Mouse (Mus musculus) CH12.LX (cell line): ENCODE data around the gene Eya2. TPM values are rescaled to one million over a fixed set of nuclear protein-coding genes. Genes with fewer than 3 reads are reported as not detected.
A peak's percentile ranks its signal among the peaks of the same experiment; 100 is the strongest.
"Not testable (repeated sequence)": the region's sequence is repeated elsewhere in the genome, so short reads cannot be mapped to it uniquely, and the experiment has no call there.

ENCODE experiments used
- DNase-seq: peaks from one replicate; pipeline ENCODE4 v3.0.0-alpha.2; 2013; ENCODE audit errors: extremely low read depth
- H3K27ac ChIP-seq: 2 replicates; pipeline ENCODE4 v1.5.1; 2012; ENCODE audit warnings: low read depth, mild to moderate bottlenecking, control low read depth, moderate library complexity; ENCODE audit not compliant: insufficient read depth
- H3K27me3 ChIP-seq: replicated peaks from 2 replicates; pipeline ENCODE3; 2012; ENCODE audit warnings: inconsistent platforms
- H3K36me3 ChIP-seq, 2 experiments: replicated peaks in 1 of 2; 2 replicates each; pipeline versions ENCODE3 to v1.6.1; 2012; ENCODE audit warnings: inconsistent platforms in 1 of 2, low read length in 1 of 2, mild to moderate bottlenecking in 1 of 2, mixed read lengths in 1 of 2, moderate library complexity in 1 of 2; ENCODE audit not compliant: control insufficient read depth in 1 of 2, insufficient read depth in 1 of 2
- H3K4me1 ChIP-seq, 2 experiments: 2 replicates each; pipeline ENCODE4 v1.6.1; 2012; ENCODE audit warnings: inconsistent platforms in 1 of 2, moderate library complexity in 1 of 2; ENCODE audit not compliant: insufficient read depth in 2 of 2, control insufficient read depth in 1 of 2
- H3K4me2 ChIP-seq: 2 replicates; pipeline ENCODE4 v1.6.1; 2012; ENCODE audit warnings: low read depth, mild to moderate bottlenecking, control low read depth; ENCODE audit not compliant: poor library complexity, insufficient read depth, severe bottlenecking
- H3K4me3 ChIP-seq, 3 experiments: fragments of 150-350 bp in 1 of 3; sonication (generic) in 1 of 3; replicated peaks in 1 of 3; 2 replicates each; pipeline versions ENCODE3 to v1.5.1; 2011 to 2012; ENCODE audit warnings: low read depth in 2 of 3, low read length in 2 of 3, mild to moderate bottlenecking in 2 of 3, moderate library complexity in 2 of 3, control low read depth in 1 of 3, improper control_type of control experiment in 1 of 3, inconsistent platforms in 1 of 3, mixed read lengths in 1 of 3; ENCODE audit not compliant: poor library complexity in 1 of 3
- H3K79me2 ChIP-seq: replicated peaks from 2 replicates; pipeline ENCODE4 v1.6.1; 2012; ENCODE audit warnings: mild to moderate bottlenecking, moderate library complexity; ENCODE audit not compliant: control insufficient read depth, poor library complexity, insufficient read depth, severe bottlenecking; ENCODE audit errors: extremely low read depth
- H3K9ac ChIP-seq: 2 replicates; pipeline ENCODE4 v1.6.1; 2012; ENCODE audit warnings: low read depth, mild to moderate bottlenecking, control low read depth, moderate library complexity; ENCODE audit not compliant: insufficient read depth
- H3K9me3 ChIP-seq: replicated peaks from 2 replicates; pipeline ENCODE3; 2012; ENCODE audit warnings: low read length, inconsistent platforms, mixed read lengths
- CHD1 ChIP-seq: IDR thresholded peaks from 2 replicates; pipeline ENCODE4 v1.6.1; 2012; ENCODE audit warnings: low read depth, low read length, improper control_type of control experiment, inconsistent platforms
- CHD2 ChIP-seq: IDR thresholded peaks from 2 replicates; pipeline ENCODE4 v1.6.1; 2011; ENCODE audit warnings: low read length, improper control_type of control experiment
- CTCF ChIP-seq, 2 experiments: IDR thresholded peaks in 1 of 2; conservative IDR thresholded peaks in 1 of 2; 2 replicates each; pipeline ENCODE4 v1.5.1; 2011 to 2012; ENCODE audit warnings: low read depth in 2 of 2, low read length in 2 of 2, improper control_type of control experiment in 1 of 2, inconsistent platforms in 1 of 2, mild to moderate bottlenecking in 1 of 2, moderate library complexity in 1 of 2
- ETS1 ChIP-seq: conservative IDR thresholded peaks from 2 replicates; pipeline ENCODE4 v1.6.1; 2012; ENCODE audit warnings: low read depth, mild to moderate bottlenecking, inconsistent platforms, low read length, improper control_type of control experiment, moderate library complexity
- IRF4 ChIP-seq: IDR thresholded peaks from 2 replicates; pipeline ENCODE4 v1.6.1; 2014; ENCODE audit warnings: low read depth, mild to moderate bottlenecking, inconsistent platforms, low read length, improper control_type of control experiment
- JUND ChIP-seq: conservative IDR thresholded peaks from 2 replicates; pipeline ENCODE4 v1.6.1; 2011; ENCODE audit warnings: low read depth, low read length, improper control_type of control experiment
- MAFK ChIP-seq: IDR thresholded peaks from 2 replicates; pipeline ENCODE4 v1.6.1; 2011; ENCODE audit warnings: low read length, improper control_type of control experiment; ENCODE audit not compliant: insufficient replicate concordance
- MAZ ChIP-seq: IDR thresholded peaks from 2 replicates; pipeline ENCODE4 v1.6.1; 2012; ENCODE audit warnings: low read depth, mild to moderate bottlenecking, inconsistent platforms, low read length, improper control_type of control experiment, moderate library complexity
- MXI1 ChIP-seq: IDR thresholded peaks from 2 replicates; pipeline ENCODE4 v1.6.1; 2011; ENCODE audit warnings: mild to moderate bottlenecking, low read depth, low read length, improper control_type of control experiment
- NELFE ChIP-seq: IDR thresholded peaks from 2 replicates; pipeline ENCODE4 v1.6.1; 2011; ENCODE audit warnings: low read depth, low read length, improper control_type of control experiment
- POLR2A ChIP-seq: IDR thresholded peaks from 2 replicates; pipeline ENCODE4 v1.6.1; 2011; ENCODE audit warnings: low read depth, mild to moderate bottlenecking, improper control_type of control experiment, low read length
- RAD21 ChIP-seq: IDR thresholded peaks from 2 replicates; pipeline ENCODE4 v1.6.1; 2011; ENCODE audit warnings: low read depth, mild to moderate bottlenecking, low read length, improper control_type of control experiment, moderate library complexity
- TBP ChIP-seq: conservative IDR thresholded peaks from 2 replicates; pipeline ENCODE4 v1.6.1; 2011; ENCODE audit warnings: low read depth, low read length, improper control_type of control experiment
- USF1 ChIP-seq: IDR thresholded peaks from 2 replicates; pipeline ENCODE4 v1.6.1; 2014; ENCODE audit warnings: low read depth, mild to moderate bottlenecking, inconsistent platforms, low read length, improper control_type of control experiment
- ZMIZ1 ChIP-seq: IDR thresholded peaks from 2 replicates; pipeline ENCODE4 v1.6.1; 2012; ENCODE audit warnings: low read depth, mild to moderate bottlenecking, inconsistent platforms, low read length, improper control_type of control experiment
- ZNF384 ChIP-seq: IDR thresholded peaks from 2 replicates; pipeline ENCODE4 v1.6.1; 2012; ENCODE audit warnings: low read depth, low read length, improper control_type of control experiment, inconsistent platforms
- dilution Hi-C: fragments of 300-500 bp; cut with MboI; formaldehyde crosslinking; loops from 2 replicates; pipeline ENCODE4 v1.14.3; 2020; ENCODE audit warnings: low sequenced_read_pairs; ENCODE audit not compliant: extremely low pct_unique_long_range_greater_than_20kb, extremely low pct_ligation_motif_present
- in situ Hi-C: fragments of 300-500 bp; cut with MboI; formaldehyde crosslinking; loops from 3 replicates; pipeline ENCODE4 v1.14.3; 2019; ENCODE audit warnings: low sequenced_read_pairs, low pct_ligation_motif_present, low pct_unique_long_range_greater_than_20kb, mixed read lengths
- polyA plus RNA-seq: library from polyadenylated mRNA; unstranded; fragments of >175 nt; gene quantifications from 2 replicates; pipeline ENCODE4 v1.2.1, GENCODE M21; 2012; ENCODE audit warnings: low read depth; ENCODE audit not compliant: insufficient read length
- total RNA-seq, 2 experiments: library from RNA; depleted of rRNA; stranded (reverse); fragments of 300-350 nt in 1 of 2; fragments of >200 nt in 1 of 2; gene quantifications; 2 replicates each; pipeline ENCODE4 v1.2.3; 2012 to 2014

Eya2 gene
- total and polyA plus RNA-seq, 3 experiments: not detected

GRCm38 (mm10) chr2:165547410-165547809 is 47.4 kb upstream of the Eya2 start:
- Histone ChIP-seq H3K9me3 (no peaks in the 10 kb centered on the region), H3K27me3 (peaks cover 76% of the 10 kb centered on the region), H3K27ac (no peak overlapping the region), H3K4me2 (no peak overlapping the region), H3K9ac (no peak overlapping the region), H3K4me1 (peaks cover 3 to 7% of the 10 kb centered on the region in 2 experiments), H3K36me3 (no peaks in the 10 kb centered on the region), H3K4me3 (no peak overlapping the region), H3K79me2 (no peaks in the 10 kb centered on the region)
- DNase-seq: peak; percentile 76
- TF ChIP-seq MAFK (no peak), ZNF384 (no peak), IRF4 (no peak), CHD2 (peak; percentile 78), MAZ (no peak)
- in situ Hi-C loops: loop anchor here (25.0 kb wide), 3 partner anchors 165 to 540 kb away; no protein-coding TSS in a partner anchor
- dilution Hi-C loops: no loop called here

GRCm38 (mm10) chr2:165548627-165549026 is 46.2 kb upstream of the Eya2 start:
- dilution Hi-C loops: no loop called here
- in situ Hi-C loops: loop anchor here (25.0 kb wide), 3 partner anchors 164 to 539 kb away; no protein-coding TSS in a partner anchor
- peaks cover 77% of the 10 kb centered on the region for H3K27me3 ChIP-seq

GRCm38 (mm10) chr2:165550410-165550809 is 44.4 kb upstream of the Eya2 start:
- peak; percentile 17 for DNase-seq
- H3K79me2 ChIP-seq, H3K4me2 ChIP-seq, in situ Hi-C loops, H3K27ac ChIP-seq: not testable (repeated sequence)
- TF ChIP-seq RAD21 (peak; percentile 1), CTCF (conservative IDR thresholded peaks at IDR 0.05 in 1 of 2, IDR thresholded peaks at IDR 0.05 in 1 of 2; ENCODE audit: low read depth in 2 of 2, low read length in 2 of 2) (peak; percentile 19 to 49; a peak in 3 of 4 replicates), JUND (0 out of 2 replicates have a peak, but pooled peaks have one; percentile 21)
- TF ChIP-seq, all 38 proteins: peak for 3; not testable (repeated sequence) for 35
- H3K9ac ChIP-seq, H3K36me3 ChIP-seq, H3K9me3 ChIP-seq, dilution Hi-C loops, H3K4me1 ChIP-seq, H3K4me3 ChIP-seq: not testable (repeated sequence)
- H3K27me3 ChIP-seq: peaks cover 81% of the 10 kb centered on the region

More at GRCm38 (mm10) chr2:165548627-165549026, 46.2 kb upstream of the Eya2 start:
- no peaks in the 10 kb centered on the region for H3K9me3 ChIP-seq
- no peak overlapping the region for H3K4me3 ChIP-seq
- DNase-seq: no peak
- no peak overlapping the region for H3K4me2 ChIP-seq
- no peak for TF ChIP-seq CTCF (conservative IDR thresholded peaks at IDR 0.05 in 1 of 2, IDR thresholded peaks at IDR 0.05 in 1 of 2; ENCODE audit: low read depth in 2 of 2, low read length in 2 of 2)
- no peak for TF ChIP-seq TBP
- TF ChIP-seq USF1: no peak
- TF ChIP-seq POLR2A: no peak
- TF ChIP-seq NELFE: no peak
- TF ChIP-seq MXI1: no peak
- TF ChIP-seq ETS1: no peak
- no peak for TF ChIP-seq ZMIZ1
- TF ChIP-seq CHD1: no peak
- H3K79me2 ChIP-seq: no peaks in the 10 kb centered on the region
- no peaks in the 10 kb centered on the region for H3K36me3 ChIP-seq
- H3K9ac ChIP-seq: no peak overlapping the region
- H3K4me1 ChIP-seq: peaks cover 3 to 7% of the 10 kb centered on the region in 2 experiments
- no peak overlapping the region for H3K27ac ChIP-seq
